Mouse (Mus musculus) ES-E14 (cell line): ENCODE data around the gene Olfr870.

Source experiments
- CHD2 ChIP-seq: IDR thresholded peaks from 2 replicates; pipeline ENCODE4 v1.6.1; 2014; ENCODE audit warnings: mild to moderate bottlenecking, low read depth, low read length, inconsistent platforms
- MAFK ChIP-seq: IDR thresholded peaks from 2 replicates; pipeline ENCODE4 v1.6.1; 2014; ENCODE audit warnings: mild to moderate bottlenecking, low read depth, low read length, inconsistent platforms; ENCODE audit not compliant: insufficient read depth
- ZC3H11A ChIP-seq: IDR thresholded peaks from 2 replicates; pipeline ENCODE4 v1.6.1; 2012; ENCODE audit warnings: low read depth, mild to moderate bottlenecking, inconsistent platforms, low read length, borderline replicate concordance
- ZNF384 ChIP-seq: IDR thresholded peaks from 2 replicates; pipeline ENCODE4 v1.6.1; 2012; ENCODE audit warnings: low read depth, low read length, inconsistent platforms

DNA sequence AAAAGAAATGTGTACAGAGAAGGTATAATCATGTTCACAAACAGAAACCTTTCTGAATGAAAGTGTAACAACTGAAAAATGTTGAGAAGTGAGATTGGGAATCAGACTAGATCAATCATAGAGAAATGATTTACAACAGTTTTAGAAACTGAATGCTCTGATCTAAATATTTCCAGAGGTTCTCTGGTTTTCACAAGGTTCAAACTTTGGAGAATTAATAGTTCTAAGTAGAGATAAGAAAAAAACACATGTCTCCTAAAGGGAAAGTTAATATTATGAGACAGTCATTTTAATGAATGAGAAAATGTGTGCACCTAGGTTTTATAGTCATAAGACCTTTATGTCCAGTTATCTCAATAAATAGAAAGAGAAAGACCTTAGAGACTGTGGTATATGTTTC is 38.0 kb upstream of the Olfr870 start, which contains the start of gene Olfr871:
- TF ChIP-seq ZC3H11A (no peak), MAFK (no peak), ZNF384 (no peak), CHD2 (no peak)
